Mouse (Mus musculus) left cerebral cortex, adult 9 months (tissue): ENCODE results near the gene Tmem211.

Experiments
- DNase-seq, 2 experiments: peaks; one replicate each; pipeline ENCODE4 v3.0.0; 2022; ENCODE audit warnings: low spot score in 2 of 2

Gene Tmem211

DNA sequence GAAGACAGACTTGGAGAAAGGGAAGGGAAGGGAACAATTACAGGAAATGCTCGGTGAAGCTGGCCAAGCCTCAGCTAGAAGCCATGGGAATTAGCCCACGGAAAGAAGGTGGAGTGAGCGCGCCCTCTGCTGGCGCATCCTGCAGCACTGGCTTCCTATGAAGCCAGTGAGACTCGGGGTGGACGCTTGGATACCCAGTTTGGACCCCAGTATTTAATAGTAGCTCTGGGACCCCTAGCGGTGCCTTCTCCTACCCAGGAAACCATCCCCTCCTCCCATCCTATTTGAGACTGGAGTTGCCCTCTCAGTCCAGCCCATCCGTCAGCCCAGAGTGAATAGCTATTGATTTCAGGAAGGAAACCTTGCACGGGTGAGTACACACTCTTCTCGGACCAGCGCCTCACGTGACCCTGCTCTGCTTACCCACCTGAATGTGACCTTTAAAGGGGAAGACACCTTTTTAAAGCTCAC lies at the start of gene Tmem211:
TSS of gene Tmem211 (plus strand) at position 278 of the 471 bp plus-strand sequence.
- peak in 1 of 2 experiments; percentile 85 for DNase-seq

DNA sequence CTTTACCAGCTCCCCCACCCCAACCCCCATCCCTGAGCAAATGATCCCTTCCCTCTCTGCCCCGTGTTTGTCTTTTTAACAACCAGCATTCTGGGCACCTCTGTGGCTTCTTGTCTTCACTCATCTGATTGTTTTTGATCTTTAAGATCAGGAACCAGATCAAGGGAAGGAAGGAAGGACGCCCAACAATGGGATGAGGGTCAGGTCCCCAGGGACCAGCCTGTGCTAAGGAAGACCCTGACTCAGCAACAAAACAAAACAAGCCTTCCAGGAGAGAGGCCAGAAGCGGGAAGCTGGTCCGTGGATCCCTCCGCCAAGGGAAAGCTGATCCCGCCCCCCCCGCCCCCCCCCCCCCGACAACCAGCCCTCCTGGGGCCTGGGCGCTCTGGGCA lies 47.3 kb upstream of the Tmem211 start:
- DNase-seq, result no peak

DNA sequence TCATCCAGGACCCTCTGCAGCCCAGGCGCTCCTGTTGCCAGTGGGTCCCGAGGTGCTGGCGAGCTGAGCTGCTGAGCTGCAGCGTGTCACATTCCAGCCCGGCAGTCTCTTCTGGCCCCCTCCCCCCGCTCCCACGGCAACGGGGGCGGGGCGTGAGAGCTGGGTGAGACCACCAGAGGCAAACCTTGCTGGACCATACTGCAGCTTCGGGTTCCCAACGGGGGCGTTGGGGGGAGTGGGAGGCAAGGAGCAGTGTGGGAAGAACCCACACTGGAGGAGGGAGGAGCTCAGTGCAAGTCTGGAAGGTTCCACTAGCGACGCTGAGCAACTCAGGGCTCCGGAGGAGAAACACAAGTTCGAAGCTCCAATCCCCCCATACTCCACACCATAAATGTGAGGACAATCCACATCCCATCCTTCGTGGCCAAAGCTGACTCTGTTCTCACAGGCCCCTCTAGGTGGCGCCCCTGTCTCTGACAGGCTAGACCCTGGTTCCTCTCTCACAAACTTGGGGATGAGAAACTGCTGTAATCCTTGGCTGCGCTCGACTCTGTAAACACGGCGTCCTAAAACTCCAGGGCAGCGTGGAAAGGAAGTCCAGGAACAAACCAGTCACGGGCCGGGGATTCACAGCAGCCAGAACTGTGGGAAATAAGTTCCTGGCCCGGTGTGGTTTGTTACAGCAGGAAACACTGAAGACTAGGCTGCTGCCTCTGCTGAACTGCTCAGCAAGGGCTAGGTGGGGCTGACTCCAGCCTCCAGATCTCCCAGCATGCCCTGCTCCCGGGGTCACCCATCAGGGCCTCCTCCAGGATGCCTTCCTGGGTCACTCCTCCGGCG lies 46.6 kb upstream of the Tmem211 start:
- DNase-seq, result peak; percentile 44 to 91

DNA sequence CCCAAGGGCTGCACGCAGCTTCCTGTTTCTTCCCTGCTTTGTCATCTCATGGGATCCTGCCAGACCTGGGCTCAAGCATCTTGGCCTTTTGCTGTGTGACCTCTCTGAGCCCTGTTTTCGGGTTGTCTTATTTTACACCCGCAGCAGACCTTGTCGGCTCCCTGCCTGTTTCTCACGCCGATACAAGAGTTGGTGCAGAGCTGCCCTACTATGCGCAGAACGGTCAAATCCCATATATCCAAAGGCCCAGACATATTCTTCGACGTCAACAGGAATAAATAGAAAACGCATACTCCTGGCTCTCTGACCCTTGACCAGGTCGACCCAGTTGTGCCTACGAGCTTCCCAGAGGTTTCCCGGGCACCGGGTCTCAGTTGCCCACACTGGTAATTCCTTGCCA lies 46.0 kb upstream of the Tmem211 start:
- DNase-seq, result no peak

DNA sequence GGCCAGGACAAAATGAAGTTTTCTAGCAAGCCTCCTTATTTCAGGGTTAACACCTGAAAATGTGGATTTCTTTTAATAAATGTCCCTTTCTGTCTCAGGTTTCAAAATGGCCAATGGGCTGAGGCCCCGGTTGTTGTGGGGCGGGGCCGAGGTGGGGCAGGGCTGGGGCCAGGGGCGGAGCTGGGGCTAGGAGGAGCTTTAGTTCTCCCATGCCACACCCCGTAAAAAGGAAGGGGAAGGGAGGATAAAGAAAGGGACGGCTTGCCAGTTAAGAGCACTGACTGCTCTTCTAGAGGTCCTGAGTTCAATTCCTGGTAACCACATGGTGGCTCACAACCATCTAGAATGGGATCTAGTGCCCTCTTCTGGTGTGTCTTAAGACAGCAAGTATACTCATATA lies 45.3 kb upstream of the Tmem211 start:
- no peak for DNase-seq

DNA sequence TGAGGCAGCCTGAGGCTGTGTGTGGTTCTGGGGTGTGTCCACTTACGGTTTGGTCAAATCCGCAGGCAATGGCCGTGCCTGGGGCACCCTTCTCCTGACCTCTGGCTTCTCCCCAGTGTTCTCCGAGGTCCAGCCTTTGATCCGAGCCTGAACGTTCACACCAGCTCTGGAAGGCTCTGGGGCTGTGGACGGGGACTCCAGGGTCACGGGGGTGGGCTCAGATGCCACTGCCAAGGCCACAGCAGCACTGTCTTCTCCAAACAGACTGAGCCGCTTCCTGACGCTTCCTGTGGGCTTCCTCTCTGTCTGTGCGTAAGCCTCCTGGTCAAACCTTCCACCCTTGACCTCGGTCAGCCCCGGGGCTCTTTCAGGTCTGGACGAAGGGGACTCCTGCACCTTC lies 36.2 kb upstream of the Tmem211 start:
- no peak for DNase-seq

DNA sequence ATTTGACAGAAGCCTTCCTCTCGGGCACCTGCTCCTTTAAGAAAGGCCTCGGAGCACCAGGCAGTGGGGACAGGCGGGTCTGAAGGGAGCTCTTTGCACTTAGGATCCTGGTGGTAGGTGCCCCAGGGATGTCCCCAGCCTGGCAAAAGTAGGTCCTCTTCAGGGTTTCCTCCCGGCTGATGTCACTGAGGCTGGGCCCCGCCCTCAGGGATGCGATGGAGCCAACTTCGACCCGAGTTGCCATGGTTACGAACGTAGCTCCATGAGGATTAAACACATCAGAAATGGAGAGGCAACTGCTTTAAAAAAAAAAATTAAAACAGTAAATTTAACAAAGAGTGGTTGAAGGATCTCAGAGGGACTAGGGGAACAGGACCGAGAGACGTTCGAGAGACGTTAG lies 34.8 kb upstream of the Tmem211 start:
- no peak for DNase-seq

DNA sequence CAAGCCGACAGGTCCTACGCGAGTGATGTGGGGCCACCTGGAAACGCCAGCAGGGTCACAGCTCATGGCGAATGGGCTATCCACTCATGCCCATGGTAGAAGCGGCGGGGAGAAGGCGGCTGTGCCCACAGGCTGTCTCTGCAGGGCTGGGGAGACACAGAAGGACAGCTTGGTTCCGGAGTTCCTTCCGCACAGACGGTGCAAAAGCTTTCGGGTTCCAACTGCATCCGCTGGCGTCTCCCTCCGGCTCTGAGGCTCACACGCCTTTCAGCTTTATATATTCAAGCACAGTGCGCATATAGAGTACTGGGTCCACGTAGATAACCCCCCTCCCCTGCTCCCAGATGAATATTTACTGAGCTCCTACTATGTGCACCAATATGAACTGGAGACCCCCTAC lies 32.9 kb upstream of the Tmem211 start:
- DNase-seq, result peak in 1 of 2 experiments; percentile 49

DNA sequence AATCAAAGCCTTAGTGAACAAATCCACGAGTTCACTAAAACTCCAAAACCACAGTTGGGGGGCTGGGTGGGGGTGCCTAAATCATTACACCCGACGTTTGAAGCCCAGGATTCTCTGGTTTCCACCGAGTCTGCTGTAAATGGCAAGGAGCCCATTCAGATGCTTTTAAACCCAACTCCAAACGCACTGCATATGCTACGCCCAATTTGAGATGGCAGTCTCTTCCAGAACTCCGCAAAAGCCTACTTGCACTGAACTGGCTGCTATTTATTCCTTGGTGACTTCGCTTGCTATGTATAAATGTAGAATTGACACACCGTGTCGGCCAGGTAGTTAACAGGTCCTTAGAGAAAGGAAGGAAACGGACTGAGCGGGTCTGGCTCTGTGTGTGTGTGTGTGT lies 31.3 kb upstream of the Tmem211 start:
- DNase-seq, result peak in 1 of 2 experiments; percentile 48

DNA sequence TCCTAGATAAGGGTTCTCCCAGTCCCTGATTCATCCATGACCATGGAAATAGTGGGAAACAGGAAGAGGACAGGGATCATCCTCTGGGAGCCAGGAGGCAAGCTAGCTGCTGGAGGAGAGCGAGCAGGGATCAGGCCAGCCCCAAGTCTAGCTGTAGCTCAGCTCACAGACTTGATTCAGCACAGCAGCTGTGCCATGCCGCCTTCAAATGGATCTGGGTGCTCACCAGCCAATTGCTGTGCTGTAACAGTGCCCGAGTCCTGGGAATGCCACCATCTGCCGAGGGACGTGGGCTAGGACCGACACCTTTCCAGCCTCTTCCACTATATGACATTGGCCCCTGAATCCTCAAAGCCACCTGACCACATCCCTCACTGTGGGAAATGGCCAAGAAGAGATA lies 30.8 kb upstream of the Tmem211 start:
- DNase-seq, result peak in 1 of 2 experiments; percentile 58

DNA sequence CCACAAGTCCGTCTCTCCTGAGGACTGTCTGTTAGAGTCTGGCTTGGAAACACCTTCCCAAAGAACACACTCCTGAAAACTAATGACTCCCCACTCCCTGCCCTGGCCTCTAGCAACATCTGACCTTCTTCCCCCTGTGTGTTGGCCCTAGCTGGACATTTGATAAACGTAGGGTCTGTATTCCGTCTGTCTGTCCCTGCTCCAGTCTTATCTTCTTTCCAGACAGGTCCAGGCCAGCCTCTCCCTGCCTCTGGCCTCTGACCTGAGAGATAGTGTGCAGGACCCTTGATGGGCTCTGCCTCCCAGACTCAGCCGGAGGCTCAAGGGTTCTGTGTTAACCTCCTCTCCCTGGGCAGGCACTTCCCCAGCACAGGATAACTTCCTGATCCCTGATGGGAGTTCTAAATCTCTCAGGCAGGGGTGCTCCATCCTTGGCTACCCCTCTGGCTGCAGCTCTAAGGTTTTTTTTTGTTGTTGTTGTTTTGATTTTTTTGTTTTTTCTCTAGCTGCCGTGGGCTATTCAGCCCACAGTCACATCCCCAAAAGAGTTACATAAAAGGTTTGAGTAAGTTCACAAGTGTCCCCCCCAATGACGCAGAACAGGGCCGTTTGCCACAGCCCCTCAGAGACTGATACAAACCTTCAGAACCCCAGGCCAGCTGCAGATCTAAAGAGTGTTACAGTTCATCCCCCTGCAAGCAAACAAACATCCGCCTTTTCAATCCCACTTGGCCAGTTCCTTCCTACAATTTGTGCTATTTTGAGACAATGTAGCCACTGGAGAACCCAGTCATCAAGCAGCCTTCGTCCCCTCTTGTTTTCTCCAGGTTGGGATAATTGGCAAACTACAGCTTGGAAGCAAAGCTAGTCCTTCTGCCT lies 29.6 kb upstream of the Tmem211 start:
- DNase-seq, result no peak

DNA sequence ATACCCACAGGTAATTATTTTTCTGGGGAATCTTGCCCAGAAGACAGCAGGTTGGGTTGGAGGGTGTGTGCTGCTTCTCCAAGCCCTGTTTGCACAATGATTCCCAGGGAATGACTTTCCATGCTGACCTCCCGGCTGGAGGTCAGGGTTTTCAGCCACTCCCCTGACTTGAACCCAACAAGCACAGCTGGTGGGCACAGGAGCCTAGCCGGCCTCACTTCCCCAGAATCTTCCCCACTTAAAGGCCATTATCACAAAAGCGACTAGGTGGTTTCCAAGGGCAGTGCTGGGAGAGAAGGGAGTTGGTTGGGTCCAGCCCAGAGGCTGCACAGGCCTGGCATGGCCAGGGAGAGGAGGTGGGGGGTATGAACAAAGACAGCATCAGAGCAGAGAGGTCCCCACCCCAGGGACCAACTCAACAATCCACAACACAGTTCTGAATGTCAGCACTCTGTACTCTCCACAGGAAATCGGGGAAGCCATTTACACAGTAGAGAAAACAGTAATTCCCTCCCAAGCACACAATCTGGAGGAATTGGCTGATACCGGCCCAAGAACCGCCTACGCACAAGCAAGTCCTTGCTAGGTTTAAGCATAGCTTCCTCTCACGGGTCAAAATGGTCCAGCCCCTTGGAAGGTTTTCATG lies 27.5 kb upstream of the Tmem211 start:
- no peak for DNase-seq

DNA sequence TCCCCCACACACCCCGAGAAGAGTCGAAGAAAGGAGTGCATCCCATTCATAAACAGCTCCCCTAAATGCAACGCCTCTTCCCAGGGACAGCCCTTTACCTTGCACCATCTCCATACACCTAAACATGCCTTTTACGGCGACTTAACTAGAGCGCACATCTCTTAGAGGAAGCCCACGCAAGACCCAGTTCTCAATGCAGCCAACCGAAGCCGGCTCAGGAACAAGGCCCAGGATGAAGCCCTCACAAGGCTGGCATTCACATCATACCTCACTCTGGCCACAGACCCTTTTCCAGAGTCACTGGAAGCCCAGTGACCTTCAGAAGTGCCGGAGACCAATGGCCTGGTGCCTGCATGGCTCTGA lies 27.0 kb upstream of the Tmem211 start:
- DNase-seq, result no peak

DNA sequence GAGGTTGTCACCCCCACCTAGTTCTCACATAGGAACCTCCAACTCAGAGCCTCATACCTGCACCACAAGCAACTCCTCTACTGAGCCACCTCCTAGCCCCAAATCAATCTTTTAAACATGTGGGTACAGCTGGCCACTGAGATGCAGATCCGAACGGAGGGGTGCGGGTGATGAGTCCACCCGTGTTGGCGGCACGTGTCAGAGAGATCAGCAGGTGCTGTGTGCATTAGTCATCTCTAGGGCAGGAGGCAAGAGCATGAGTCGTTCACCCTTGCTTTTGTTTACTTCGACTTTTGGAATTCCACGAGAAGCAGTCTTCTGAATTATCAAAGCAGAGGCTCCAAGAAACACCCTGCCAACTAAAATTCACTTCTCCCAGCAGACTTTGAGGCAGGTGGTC lies 22.5 kb upstream of the Tmem211 start:
- DNase-seq, result no peak

DNA sequence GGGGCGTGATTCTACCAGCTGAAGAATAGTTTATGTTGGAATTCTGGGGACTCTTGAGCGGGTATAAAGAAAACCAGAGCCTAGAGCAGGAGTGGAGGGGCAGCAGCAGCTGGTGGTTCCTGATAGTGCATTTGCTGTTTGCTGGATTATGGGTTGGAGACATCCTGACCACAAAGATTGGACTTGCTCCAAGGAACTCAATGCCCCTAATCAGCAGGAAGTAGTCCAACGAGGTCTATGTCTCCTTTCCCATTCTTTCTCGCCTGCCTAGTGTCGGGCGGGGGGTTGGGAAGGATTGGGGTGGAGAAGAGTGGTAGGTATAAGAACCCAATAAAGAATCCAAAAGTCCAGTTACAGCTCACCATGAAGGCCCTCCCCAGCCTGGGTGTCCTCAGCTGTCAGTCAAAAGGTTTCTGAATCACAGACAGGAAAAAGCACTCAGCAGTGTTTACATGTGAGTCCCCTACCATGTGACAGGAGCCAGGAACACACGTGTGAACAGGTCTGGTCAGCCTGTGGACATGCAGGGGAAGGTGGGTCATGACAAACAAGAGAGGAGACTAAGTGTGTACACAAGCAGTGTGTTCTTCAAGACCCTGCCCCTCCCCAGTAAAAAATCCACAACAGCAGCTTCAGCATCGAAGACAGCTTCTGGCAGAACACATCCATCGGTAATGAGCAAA lies 19.9 kb upstream of the Tmem211 start:
- no peak for DNase-seq

DNA sequence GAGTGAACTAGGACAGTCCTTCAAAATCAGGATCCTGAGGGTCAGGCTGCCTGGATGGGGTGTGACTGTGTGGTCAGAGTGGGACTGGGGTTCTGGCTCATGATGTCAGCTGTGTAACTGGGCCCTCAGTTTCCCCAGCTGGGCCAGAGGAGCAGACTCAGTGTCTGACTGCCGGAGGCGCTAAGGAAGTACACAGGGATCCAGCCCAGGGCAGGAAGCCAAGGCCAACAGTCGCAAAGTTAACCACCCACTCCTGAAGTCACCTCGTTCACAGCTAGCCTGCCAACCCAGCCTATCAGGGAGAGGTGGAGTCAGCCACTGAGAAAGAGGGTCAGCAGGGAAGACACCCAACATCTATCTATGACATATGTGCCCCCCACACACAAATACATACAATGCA lies 18.7 kb upstream of the Tmem211 start:
- DNase-seq, result no peak

DNA sequence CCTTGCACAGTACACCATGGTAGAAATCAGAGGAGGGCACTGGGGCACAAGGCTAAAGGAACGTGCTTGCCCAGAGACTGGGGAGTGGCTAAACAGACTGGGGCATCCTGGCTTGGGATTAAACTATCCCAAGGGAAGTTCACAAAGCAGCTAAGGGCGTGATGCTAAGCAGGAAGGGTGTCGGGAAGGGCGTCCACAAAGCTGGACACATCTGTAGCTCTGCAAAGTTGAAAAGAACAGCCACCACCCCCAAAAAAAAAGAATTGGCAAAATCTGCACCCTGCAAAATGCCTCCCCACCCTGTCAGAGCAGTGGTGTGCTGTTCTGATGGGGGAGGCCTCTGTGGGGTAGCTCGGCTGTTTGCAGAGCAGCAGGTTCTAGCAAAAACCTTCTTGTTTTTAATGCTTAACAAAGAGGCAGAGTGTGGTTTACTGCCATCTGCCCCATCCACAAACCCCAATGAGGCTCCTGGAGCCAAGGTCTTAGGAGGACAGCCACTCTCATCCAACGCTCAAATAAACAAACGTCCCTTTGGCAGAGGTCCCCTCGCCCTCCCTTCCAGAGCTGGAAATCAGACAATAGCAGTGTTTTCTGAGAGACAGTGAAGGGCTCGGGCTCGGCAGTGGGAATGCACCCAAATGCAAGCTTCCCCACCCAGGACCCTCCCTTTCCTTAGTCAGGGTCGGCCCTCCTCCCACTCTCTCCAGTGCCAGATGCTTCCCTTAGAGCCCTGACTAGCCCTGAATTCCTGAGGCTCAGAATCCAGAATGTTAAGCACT lies 17.9 kb upstream of the Tmem211 start:
- DNase-seq, result peak in 1 of 2 experiments; percentile 59

DNA sequence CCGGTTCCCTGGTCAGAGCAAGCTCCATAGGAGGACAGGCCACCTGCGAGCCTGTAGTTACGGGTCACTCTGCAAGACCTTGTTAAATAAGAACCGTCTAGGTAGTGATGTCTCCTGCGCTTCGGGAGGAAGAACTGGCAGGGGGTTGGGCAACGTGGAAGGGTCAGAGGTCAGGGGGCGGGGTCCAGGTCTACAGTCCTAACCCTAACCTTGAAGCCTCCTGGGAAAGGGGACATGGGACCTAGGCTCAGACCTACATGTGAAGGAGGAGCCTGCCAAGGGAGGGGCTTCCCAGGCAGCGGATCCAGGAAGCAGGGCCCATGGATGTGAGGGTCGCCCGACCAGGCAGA lies 17.3 kb upstream of the Tmem211 start:
- no peak for DNase-seq

DNA sequence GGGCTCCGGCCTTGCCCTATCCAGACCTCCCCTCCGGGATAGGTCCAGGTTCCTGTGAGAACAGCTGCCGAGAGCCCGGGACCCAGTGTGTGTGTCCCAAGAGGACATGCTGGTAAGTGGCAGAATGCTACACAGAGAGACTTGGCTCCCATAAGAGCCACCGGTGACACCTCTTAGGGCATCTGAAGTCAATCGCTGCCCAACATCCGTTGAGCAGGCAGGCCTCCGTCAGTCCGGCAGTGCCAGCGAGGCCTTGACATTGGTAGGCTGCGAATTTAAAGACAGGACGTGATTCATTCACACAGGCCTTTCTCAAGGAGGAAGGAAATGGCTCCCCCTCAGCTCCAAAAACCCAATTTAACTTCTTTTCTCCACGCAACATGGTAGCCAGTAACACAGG lies 16.8 kb upstream of the Tmem211 start:
- DNase-seq, result no peak

DNA sequence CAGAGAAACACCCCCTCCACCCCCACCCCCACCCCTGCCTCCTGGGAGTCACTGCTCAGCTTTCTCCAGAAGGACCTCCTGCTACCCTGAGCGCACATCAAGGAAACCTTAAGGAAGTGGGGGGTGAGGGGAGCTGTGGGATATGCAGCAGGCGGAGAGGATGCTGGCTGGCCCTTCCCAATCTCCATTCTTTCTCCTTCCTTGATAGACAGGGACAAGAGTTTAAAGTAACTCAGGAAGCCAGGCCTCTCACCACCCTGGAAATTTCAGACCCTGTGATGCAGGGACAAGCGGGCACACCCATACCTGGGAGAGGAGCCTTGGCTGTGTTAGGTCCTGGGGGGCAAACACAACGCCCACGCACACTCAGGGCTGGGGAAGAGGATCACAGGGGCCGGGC lies 16.4 kb upstream of the Tmem211 start:
- no peak for DNase-seq
